Mouse (Mus musculus) CH12.LX (cell line): ENCODE measurements around the gene Abhd14b. TPM values are rescaled to one million over a fixed set of nuclear protein-coding genes. Genes with fewer than 3 reads are reported as not detected.

ENCODE experiments used
- DNase-seq: peaks from one replicate; pipeline ENCODE4 v3.0.0-alpha.2; 2013; ENCODE audit errors: extremely low read depth
- H3K27ac ChIP-seq: 2 replicates; pipeline ENCODE4 v1.5.1; 2012; ENCODE audit warnings: low read depth, mild to moderate bottlenecking, control low read depth, moderate library complexity; ENCODE audit not compliant: insufficient read depth
- H3K27me3 ChIP-seq: replicated peaks from 2 replicates; pipeline ENCODE3; 2012; ENCODE audit warnings: inconsistent platforms
- H3K36me3 ChIP-seq, 2 experiments: replicated peaks in 1 of 2; 2 replicates each; pipeline versions ENCODE3 to v1.6.1; 2012; ENCODE audit warnings: inconsistent platforms in 1 of 2, low read length in 1 of 2, mild to moderate bottlenecking in 1 of 2, mixed read lengths in 1 of 2, moderate library complexity in 1 of 2; ENCODE audit not compliant: control insufficient read depth in 1 of 2, insufficient read depth in 1 of 2
- H3K4me1 ChIP-seq, 2 experiments: 2 replicates each; pipeline ENCODE4 v1.6.1; 2012; ENCODE audit warnings: inconsistent platforms in 1 of 2, moderate library complexity in 1 of 2; ENCODE audit not compliant: insufficient read depth in 2 of 2, control insufficient read depth in 1 of 2
- H3K4me2 ChIP-seq: 2 replicates; pipeline ENCODE4 v1.6.1; 2012; ENCODE audit warnings: low read depth, mild to moderate bottlenecking, control low read depth; ENCODE audit not compliant: poor library complexity, insufficient read depth, severe bottlenecking
- H3K4me3 ChIP-seq, 3 experiments: fragments of 150-350 bp in 1 of 3; sonication (generic) in 1 of 3; replicated peaks in 1 of 3; 2 replicates each; pipeline versions ENCODE3 to v1.5.1; 2011 to 2012; ENCODE audit warnings: low read depth in 2 of 3, low read length in 2 of 3, mild to moderate bottlenecking in 2 of 3, moderate library complexity in 2 of 3, control low read depth in 1 of 3, improper control_type of control experiment in 1 of 3, inconsistent platforms in 1 of 3, mixed read lengths in 1 of 3; ENCODE audit not compliant: poor library complexity in 1 of 3
- H3K79me2 ChIP-seq: replicated peaks from 2 replicates; pipeline ENCODE4 v1.6.1; 2012; ENCODE audit warnings: mild to moderate bottlenecking, moderate library complexity; ENCODE audit not compliant: control insufficient read depth, poor library complexity, insufficient read depth, severe bottlenecking; ENCODE audit errors: extremely low read depth
- H3K9ac ChIP-seq: 2 replicates; pipeline ENCODE4 v1.6.1; 2012; ENCODE audit warnings: low read depth, mild to moderate bottlenecking, control low read depth, moderate library complexity; ENCODE audit not compliant: insufficient read depth
- H3K9me3 ChIP-seq: replicated peaks from 2 replicates; pipeline ENCODE3; 2012; ENCODE audit warnings: low read length, inconsistent platforms, mixed read lengths
- CHD1 ChIP-seq: IDR thresholded peaks from 2 replicates; pipeline ENCODE4 v1.6.1; 2012; ENCODE audit warnings: low read depth, low read length, improper control_type of control experiment, inconsistent platforms
- CHD2 ChIP-seq: IDR thresholded peaks from 2 replicates; pipeline ENCODE4 v1.6.1; 2011; ENCODE audit warnings: low read length, improper control_type of control experiment
- CTCF ChIP-seq, 2 experiments: IDR thresholded peaks in 1 of 2; conservative IDR thresholded peaks in 1 of 2; 2 replicates each; pipeline ENCODE4 v1.5.1; 2011 to 2012; ENCODE audit warnings: low read depth in 2 of 2, low read length in 2 of 2, improper control_type of control experiment in 1 of 2, inconsistent platforms in 1 of 2, mild to moderate bottlenecking in 1 of 2, moderate library complexity in 1 of 2
- HCFC1 ChIP-seq: IDR thresholded peaks from 2 replicates; pipeline ENCODE4 v1.6.1; 2012; ENCODE audit warnings: low read depth, mild to moderate bottlenecking, inconsistent platforms, low read length, improper control_type of control experiment
- IRF4 ChIP-seq: IDR thresholded peaks from 2 replicates; pipeline ENCODE4 v1.6.1; 2014; ENCODE audit warnings: low read depth, mild to moderate bottlenecking, inconsistent platforms, low read length, improper control_type of control experiment
- KAT2A ChIP-seq: IDR thresholded peaks from 2 replicates; pipeline ENCODE4 v1.6.1; 2012; ENCODE audit warnings: low read length, improper control_type of control experiment, inconsistent platforms; ENCODE audit not compliant: insufficient replicate concordance
- MAX ChIP-seq: IDR thresholded peaks from 2 replicates; pipeline ENCODE4 v1.6.1; 2011; ENCODE audit warnings: low read length, improper control_type of control experiment
- MAZ ChIP-seq: IDR thresholded peaks from 2 replicates; pipeline ENCODE4 v1.6.1; 2012; ENCODE audit warnings: low read depth, mild to moderate bottlenecking, inconsistent platforms, low read length, improper control_type of control experiment, moderate library complexity
- MXI1 ChIP-seq: IDR thresholded peaks from 2 replicates; pipeline ENCODE4 v1.6.1; 2011; ENCODE audit warnings: mild to moderate bottlenecking, low read depth, low read length, improper control_type of control experiment
- NELFE ChIP-seq: IDR thresholded peaks from 2 replicates; pipeline ENCODE4 v1.6.1; 2011; ENCODE audit warnings: low read depth, low read length, improper control_type of control experiment
- NRF1 ChIP-seq: IDR thresholded peaks from 2 replicates; pipeline ENCODE4 v1.6.1; 2014; ENCODE audit warnings: low read depth, mild to moderate bottlenecking, inconsistent platforms, low read length, improper control_type of control experiment, moderate library complexity
- POLR2A ChIP-seq: IDR thresholded peaks from 2 replicates; pipeline ENCODE4 v1.6.1; 2011; ENCODE audit warnings: low read depth, mild to moderate bottlenecking, improper control_type of control experiment, low read length
- RAD21 ChIP-seq: IDR thresholded peaks from 2 replicates; pipeline ENCODE4 v1.6.1; 2011; ENCODE audit warnings: low read depth, mild to moderate bottlenecking, low read length, improper control_type of control experiment, moderate library complexity
- RCOR1 ChIP-seq: conservative IDR thresholded peaks from 2 replicates; pipeline ENCODE4 v1.6.1; 2012; ENCODE audit warnings: low read depth, mild to moderate bottlenecking, inconsistent platforms, low read length, improper control_type of control experiment
- SIN3A ChIP-seq: IDR thresholded peaks from 2 replicates; pipeline ENCODE4 v1.6.1; 2012; ENCODE audit warnings: low read length, improper control_type of control experiment, inconsistent platforms
- SMC3 ChIP-seq: IDR thresholded peaks from 2 replicates; pipeline ENCODE4 v1.6.1; 2011; ENCODE audit warnings: low read depth, low read length, improper control_type of control experiment
- USF1 ChIP-seq: IDR thresholded peaks from 2 replicates; pipeline ENCODE4 v1.6.1; 2014; ENCODE audit warnings: low read depth, mild to moderate bottlenecking, inconsistent platforms, low read length, improper control_type of control experiment
- USF2 ChIP-seq: conservative IDR thresholded peaks from 2 replicates; pipeline ENCODE4 v1.6.1; 2011; ENCODE audit warnings: low read depth, low read length, improper control_type of control experiment
- ZKSCAN1 ChIP-seq: IDR thresholded peaks from 2 replicates; pipeline ENCODE4 v1.6.1; 2012; ENCODE audit warnings: low read depth, inconsistent platforms, low read length, improper control_type of control experiment, borderline replicate concordance
- dilution Hi-C: fragments of 300-500 bp; cut with MboI; formaldehyde crosslinking; loops from 2 replicates; pipeline ENCODE4 v1.14.3; 2020; ENCODE audit warnings: low sequenced_read_pairs; ENCODE audit not compliant: extremely low pct_unique_long_range_greater_than_20kb, extremely low pct_ligation_motif_present
- in situ Hi-C: fragments of 300-500 bp; cut with MboI; formaldehyde crosslinking; loops from 3 replicates; pipeline ENCODE4 v1.14.3; 2019; ENCODE audit warnings: low sequenced_read_pairs, low pct_ligation_motif_present, low pct_unique_long_range_greater_than_20kb, mixed read lengths
- polyA plus RNA-seq: library from polyadenylated mRNA; unstranded; fragments of >175 nt; gene quantifications from 2 replicates; pipeline ENCODE4 v1.2.1, GENCODE M21; 2012; ENCODE audit warnings: low read depth; ENCODE audit not compliant: insufficient read length
- total RNA-seq, 2 experiments: library from RNA; depleted of rRNA; stranded (reverse); fragments of 300-350 nt in 1 of 2; fragments of >200 nt in 1 of 2; gene quantifications; 2 replicates each; pipeline ENCODE4 v1.2.3; 2012 to 2014

The Abhd14b gene
- total and polyA plus RNA-seq, 3 experiments, result 2.9 to 5.4 (median 5.3) TPM

- peaks cover 0 to 34% of the 10 kb centered on the region in 2 experiments for H3K36me3 ChIP-seq
- no peak overlapping the region for H3K4me3 ChIP-seq
- no peaks in the 10 kb centered on the region for H3K9me3 ChIP-seq
- no peak for DNase-seq
- no peak overlapping the region for H3K9ac ChIP-seq
- dilution Hi-C loops (no loop called here), in situ Hi-C loops (no loop called here)
- H3K27ac ChIP-seq, result no peak overlapping the region
- no peaks in the 10 kb centered on the region for H3K27me3 ChIP-seq
- peaks cover 0 to 14% of the 10 kb centered on the region in 2 experiments; a peak in 2 of 4 replicates for H3K4me1 ChIP-seq
- H3K4me2 ChIP-seq, result no peak overlapping the region
- H3K79me2 ChIP-seq, result no peaks in the 10 kb centered on the region
- TF ChIP-seq CTCF (conservative IDR thresholded peaks at IDR 0.05 in 1 of 2, IDR thresholded peaks at IDR 0.05 in 1 of 2; ENCODE audit: low read depth in 2 of 2, low read length in 2 of 2), result peak in 1 of 2 experiments; percentile 52; a peak in 2 of 4 replicates
- TF ChIP-seq SIN3A, result no peak
- TF ChIP-seq RAD21, result peak; percentile 19
- TF ChIP-seq SMC3, result 0 out of 2 replicates have a peak, but pooled peaks have one; percentile 18
- no peak for TF ChIP-seq MAZ
- TF ChIP-seq, all 38 proteins: peak for 3
These were observed 4.6 kb upstream of the Abhd14b start for GRCm38 (mm10) chr9:106442680-106443079.

- Histone ChIP-seq H3K27me3 (no peaks in the 10 kb centered on the region), H3K27ac (no peak overlapping the region), H3K9me3 (no peaks in the 10 kb centered on the region), H3K4me1 (peaks cover 2 to 23% of the 10 kb centered on the region in 2 experiments), H3K4me2 (no peak overlapping the region), H3K36me3 (peaks cover 0 to 32% of the 10 kb centered on the region in 2 experiments), H3K9ac (no peak overlapping the region), H3K79me2 (no peaks in the 10 kb centered on the region), H3K4me3 (no peak overlapping the region)
- dilution Hi-C loops, result no loop called here
- in situ Hi-C loops, result no loop called here
- no peak for DNase-seq
- TF ChIP-seq HCFC1 (no peak), POLR2A (no peak), NRF1 (no peak), MAX (no peak), USF2 (no peak), RCOR1 (no peak), MXI1 (no peak), IRF4 (no peak), ZKSCAN1 (no peak)
These were observed 2.4 kb upstream of the Abhd14b start for GRCm38 (mm10) chr9:106444836-106445235.

- no peak for TF ChIP-seq USF1
- no peak for TF ChIP-seq NELFE
- no peak for TF ChIP-seq CHD2
- no peak for TF ChIP-seq IRF4
- no peak for TF ChIP-seq CHD1
- no peak for TF ChIP-seq KAT2A
- no peak for TF ChIP-seq SIN3A
- dilution Hi-C loops (no loop called here), in situ Hi-C loops (no loop called here)
- DNase-seq, result no peak
- peak overlapping the region; percentile 62 to 74 (median 62) for H3K4me3 ChIP-seq
- H3K4me2 ChIP-seq, result peak overlapping the region; percentile 95
- H3K27ac ChIP-seq, result no peak overlapping the region; the same call in 1 of the 2 replicates
- no peaks in the 10 kb centered on the region for H3K27me3 ChIP-seq
- peaks cover 0 to 41% of the 10 kb centered on the region in 2 experiments for H3K36me3 ChIP-seq
- peaks cover 9 to 42% of the 10 kb centered on the region in 2 experiments for H3K4me1 ChIP-seq
- no peaks in the 10 kb centered on the region for H3K79me2 ChIP-seq
- H3K9ac ChIP-seq, result peak overlapping the region; percentile 28
- no peaks in the 10 kb centered on the region for H3K9me3 ChIP-seq
These were observed 692 bp downstream of the Abhd14b start for GRCm38 (mm10) chr9:106447951-106448350.
